Mouse (Mus musculus) heart, adult 2 months (tissue): ENCODE results near the gene Wdr25. TPM values are rescaled to one million over a fixed set of nuclear protein-coding genes. Genes with fewer than 3 reads are reported as not detected.

Source experiments
- DNase-seq, 2 experiments: peaks; one replicate each; pipeline ENCODE4 v3.0.0; 2021
- H3K27ac ChIP-seq: fragments of 200-600 bp; 2 replicates; pipeline ENCODE4 v1.8.1; 2022
- H3K27me3 ChIP-seq: fragments of 200-500 bp; 2 replicates; pipeline ENCODE4 v1.6.1; 2012; ENCODE audit warnings: mild to moderate bottlenecking, low read length, inconsistent platforms, mixed read lengths; ENCODE audit not compliant: control insufficient read depth, insufficient read depth
- H3K36me3 ChIP-seq: fragments of 200-500 bp; 2 replicates; pipeline ENCODE4 v1.6.1; 2012; ENCODE audit warnings: low read length, inconsistent platforms; ENCODE audit not compliant: control insufficient read depth, insufficient read depth
- H3K4me1 ChIP-seq: fragments of 200-500 bp; 2 replicates; pipeline ENCODE4 v1.6.1; 2011; ENCODE audit warnings: low read length; ENCODE audit not compliant: control insufficient read depth, insufficient read depth
- H3K4me3 ChIP-seq: fragments of 200-600 bp; 2 replicates; pipeline ENCODE4 v1.8.1; 2022
- H3K79me2 ChIP-seq: fragments of 200-500 bp; replicated peaks from 2 replicates; pipeline ENCODE4 v1.6.1; 2012; ENCODE audit warnings: mild to moderate bottlenecking, inconsistent platforms, low read length, moderate library complexity, mixed read lengths; ENCODE audit not compliant: control insufficient read depth, insufficient read depth
- H3K9ac ChIP-seq: fragments of 200-500 bp; 2 replicates; pipeline ENCODE4 v1.6.1; 2012; ENCODE audit warnings: low read depth, mild to moderate bottlenecking, control low read depth, inconsistent platforms, low read length, mixed read lengths
- CTCF ChIP-seq: fragments of 200-600 bp; IDR thresholded peaks from 2 replicates; pipeline ENCODE4 v1.8.1; 2022; ENCODE audit warnings: antibody characterized with exemption, mild to moderate bottlenecking, moderate library complexity
- EP300 ChIP-seq: fragments of 200-500 bp; IDR thresholded peaks from 2 replicates; pipeline ENCODE4 v1.6.1; 2011; ENCODE audit warnings: low read depth, low read length, control low read depth; ENCODE audit not compliant: insufficient read depth
- POLR2A ChIP-seq: fragments of 200-500 bp; IDR thresholded peaks from 2 replicates; pipeline ENCODE4 v1.6.1; 2011; ENCODE audit warnings: mild to moderate bottlenecking, low read depth, low read length, control low read depth; ENCODE audit not compliant: insufficient read depth
- WGBS: fragments of 180-500 bp; shearing (Covaris S2); methylation state at CpG from one replicate; pipeline ENCODE4 v1.1.7; 2018; 5-methylcytosine and 5-hydroxymethylcytosine counted together
- intact Hi-C: fragments of 180-260 bp; cut with DNase I; formaldehyde crosslinking; loops from one replicate; pipeline ENCODE4 v1.15.1; 2025
- polyA plus RNA-seq: library from polyadenylated mRNA; depleted of rRNA; stranded (reverse); fragments of >200 nt; gene quantifications from 2 replicates; pipeline ENCODE4 v1.2.3, GENCODE M21; 2012
- total RNA-seq, 2 experiments: library from RNA; stranded (reverse); gene quantifications; 2 replicates each; pipeline ENCODE4 v1.2.3; 2021

Gene Wdr25
- total and polyA plus RNA-seq, 3 experiments, result 3.5 to 9.5 (median 4.9) TPM

GRCm38 (mm10) chr12:108869575-108869974 is 23.9 kb upstream of the Wdr25 start:
- no peaks in the 10 kb centered on the region for H3K27me3 ChIP-seq
- WGBS, result 81% methylated on average over 2 of the region's 2 CpGs
- no peak overlapping the region for H3K27ac ChIP-seq
- no peaks in the 10 kb centered on the region for H3K79me2 ChIP-seq
- peaks cover 4% of the 10 kb centered on the region for H3K4me1 ChIP-seq
- intact Hi-C loops, result no loop called here
- no peak overlapping the region for H3K4me3 ChIP-seq
- H3K9ac ChIP-seq, result no peak overlapping the region
- no peak for DNase-seq
- no peaks in the 10 kb centered on the region for H3K36me3 ChIP-seq
- no peak for TF ChIP-seq POLR2A
- peak; percentile 53 for TF ChIP-seq CTCF
- TF ChIP-seq EP300, result no peak

DNA sequence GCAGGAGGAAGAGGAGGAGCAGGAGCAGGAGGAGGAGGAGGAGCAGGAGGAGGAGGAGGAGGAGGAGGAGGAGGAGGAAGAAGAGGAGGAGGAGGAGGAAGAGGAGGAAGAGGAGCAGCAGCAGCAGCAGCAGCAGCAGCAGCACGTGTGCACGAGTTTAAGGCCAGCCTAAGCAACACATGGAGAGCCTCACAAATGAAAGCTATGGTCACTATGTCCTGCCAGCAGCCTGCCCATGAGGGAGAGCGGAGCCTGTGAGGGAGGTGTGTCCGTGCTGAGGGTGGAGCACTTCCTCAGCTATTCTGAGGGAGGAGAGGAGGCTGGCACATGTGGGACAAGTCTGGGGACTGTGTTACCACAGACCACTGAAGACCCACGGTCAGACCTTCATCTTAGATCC is 20.3 kb upstream of the Wdr25 start:
- Histone ChIP-seq H3K4me3 (no peak overlapping the region), H3K27ac (no peak overlapping the region), H3K9ac (no peak overlapping the region), H3K36me3 (no peaks in the 10 kb centered on the region), H3K79me2 (no peaks in the 10 kb centered on the region), H3K4me1 (no peaks in the 10 kb centered on the region), H3K27me3 (no peaks in the 10 kb centered on the region)
- DNase-seq, result no peak
- WGBS, result 59% methylated on average over 5 of the region's 5 CpGs
- intact Hi-C loops, result no loop called here
- TF ChIP-seq POLR2A, result no peak
- TF ChIP-seq CTCF, result no peak
- TF ChIP-seq EP300, result no peak

- H3K4me3 ChIP-seq, result no peak overlapping the region
- intact Hi-C loops, result no loop called here
- no peak overlapping the region for H3K9ac ChIP-seq
- DNase-seq, result no peak
- no peaks in the 10 kb centered on the region for H3K36me3 ChIP-seq
- no peak for TF ChIP-seq EP300
- no peak for TF ChIP-seq POLR2A
- no peaks in the 10 kb centered on the region for H3K4me1 ChIP-seq
- H3K27me3 ChIP-seq, result no peaks in the 10 kb centered on the region
- no peaks in the 10 kb centered on the region; the same call in 1 of the 2 replicates for H3K79me2 ChIP-seq
- H3K27ac ChIP-seq, result no peak overlapping the region
- WGBS, result 84% methylated on average over 4 of the region's 4 CpGs
Measured at GRCm38 (mm10) chr12:108879138-108879537, 14.3 kb upstream of the Wdr25 start.

GRCm38 (mm10) chr12:108880606-108881005 is 12.8 kb upstream of the Wdr25 start:
- no peak for DNase-seq
- WGBS, result 92% methylated on average over 5 of the region's 5 CpGs
- Histone ChIP-seq H3K36me3 (peaks cover 1% of the 10 kb centered on the region), H3K4me1 (peaks cover 2% of the 10 kb centered on the region), H3K27me3 (no peaks in the 10 kb centered on the region), H3K27ac (no peak overlapping the region), H3K9ac (no peak overlapping the region), H3K4me3 (no peak overlapping the region), H3K79me2 (no peaks in the 10 kb centered on the region; the same call in 1 of the 2 replicates)
- TF ChIP-seq CTCF, result no peak
- no peak for TF ChIP-seq EP300
- TF ChIP-seq POLR2A, result no peak
- intact Hi-C loops, result loop anchor here (10.0 kb wide), 1 partner anchor 326 kb away; the partner anchor contains the start of gene Evl

GRCm38 (mm10) chr12:108881192-108881591 is 12.2 kb upstream of the Wdr25 start:
- Histone ChIP-seq H3K27me3 (no peaks in the 10 kb centered on the region), H3K4me3 (no peak overlapping the region), H3K9ac (no peak overlapping the region), H3K4me1 (peaks cover 3% of the 10 kb centered on the region), H3K36me3 (peaks cover 5% of the 10 kb centered on the region), H3K79me2 (no peaks in the 10 kb centered on the region; the same call in 1 of the 2 replicates), H3K27ac (no peak overlapping the region)
- intact Hi-C loops, result loop anchor here (10.0 kb wide), 1 partner anchor 326 kb away; the partner anchor contains the start of gene Evl
- DNase-seq, result no peak
- TF ChIP-seq POLR2A (no peak), EP300 (no peak), CTCF (no peak)
- WGBS, result 76% methylated on average over 3 of the region's 3 CpGs

GRCm38 (mm10) chr12:108882776-108883175 is 10.7 kb upstream of the Wdr25 start:
- 87% methylated on average over 8 of the region's 8 CpGs for WGBS
- Histone ChIP-seq H3K27ac (no peak overlapping the region), H3K36me3 (peaks cover 15% of the 10 kb centered on the region), H3K4me3 (no peak overlapping the region), H3K27me3 (no peaks in the 10 kb centered on the region), H3K4me1 (peaks cover 3% of the 10 kb centered on the region), H3K79me2 (no peaks in the 10 kb centered on the region; the same call in 1 of the 2 replicates), H3K9ac (no peak overlapping the region)
- no peak for DNase-seq
- TF ChIP-seq POLR2A (no peak), EP300 (no peak), CTCF (no peak)
- intact Hi-C loops, result loop anchor here (10.0 kb wide), 1 partner anchor 328 kb away; the partner anchor contains the start of gene Evl
